Mouse (Mus musculus) heart, postnatal 0 days (tissue): Measurements from ENCODE around the gene Cltc.

Experiments used
- CTCF ChIP-seq: IDR thresholded peaks from 2 replicates; pipeline ENCODE4 v1.5.1; 2016; ENCODE audit warnings: antibody characterized with exemption, control low read depth, low read depth
- EP300 ChIP-seq: IDR thresholded peaks from 2 replicates; pipeline ENCODE4 v1.6.1; 2016; ENCODE audit warnings: antibody characterized with exemption, low read depth

DNA sequence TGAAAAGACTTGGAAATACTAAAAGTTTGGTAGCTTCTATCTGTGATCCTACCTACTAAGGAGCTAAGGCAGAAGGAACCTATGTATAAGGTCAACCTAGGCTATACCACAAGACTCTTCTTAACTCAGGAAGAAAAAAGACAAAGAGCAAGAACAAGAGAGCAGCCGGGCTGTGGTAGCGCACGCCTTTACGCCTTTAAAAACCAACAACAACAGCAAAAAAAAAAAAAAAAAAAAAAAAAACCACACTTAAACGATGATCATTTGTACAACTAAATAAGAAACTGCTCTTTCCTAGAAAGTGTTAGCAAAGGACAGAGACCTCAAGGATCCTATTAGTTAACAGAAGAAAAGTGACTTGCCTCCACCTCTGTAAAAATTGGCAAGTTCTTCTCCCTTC lies 15.9 kb downstream of the Cltc start:
- TF ChIP-seq EP300 (no peak), CTCF (no peak)
